Mouse (Mus musculus): Measurements from ENCODE around the gene Klhdc7a. TPM values are rescaled to one million over a fixed set of nuclear protein-coding genes. Genes with fewer than 3 reads are reported as not detected.
"Not testable (repeated sequence)": the region's sequence is repeated elsewhere in the genome, so short reads cannot be mapped to it uniquely, and the experiment has no call there.

Gene Klhdc7a
- polyA plus RNA-seq, 1 experiment from 2014 or later: 4.1 TPM

DNA sequence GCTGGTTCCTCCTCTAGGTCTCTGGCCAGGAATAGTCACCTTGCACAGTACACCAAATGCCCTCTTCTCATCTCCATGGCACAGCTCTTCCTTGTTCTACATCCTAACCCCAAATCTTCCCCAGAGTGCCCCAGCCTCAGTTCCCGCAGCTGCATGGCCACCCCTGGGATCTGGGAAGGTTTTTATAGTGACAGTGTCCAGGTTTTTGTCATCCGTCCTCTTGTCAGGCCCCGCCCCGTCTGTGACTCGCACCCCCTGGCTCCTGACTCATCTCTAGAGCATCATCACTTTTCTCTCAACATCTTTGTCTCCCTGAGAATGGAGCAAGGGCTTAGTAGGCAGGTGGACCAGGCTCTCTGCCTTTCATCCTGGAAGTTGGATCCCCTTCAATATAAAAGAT lies 3.9 kb downstream of the Klhdc7a start:
- Histone ChIP-seq H3K4me1 (ENCODE audit: control insufficient read depth, insufficient read depth, low read length) (peaks cover 13% of the 10 kb centered on the region; the same call in 1 of the 2 replicates), H3K4me2 (replicated peaks; ENCODE audit: low read depth, low read length) (no peak overlapping the region), H3K27me3 (ENCODE audit: control insufficient read depth, insufficient read depth, low read length) (no peaks in the 10 kb centered on the region), H3K27ac (ENCODE audit: low read depth, low read length) (no peak overlapping the region), H3K36me3 (ENCODE audit: control insufficient read depth, insufficient read depth, low read length) (no peaks in the 10 kb centered on the region), H3K4me3 (ENCODE audit: low read length) (no peak overlapping the region), H3K9ac (ENCODE audit: low read depth, low read length) (no peak overlapping the region), H3K9me3 (ENCODE audit: control insufficient read depth, low read length) (no peaks in the 10 kb centered on the region)
- no peak for ATAC-seq (ENCODE audit: low FRiP score, low TSS enrichment)
- 92% methylated on average over 5 of the region's 5 CpGs for WGBS

DNA sequence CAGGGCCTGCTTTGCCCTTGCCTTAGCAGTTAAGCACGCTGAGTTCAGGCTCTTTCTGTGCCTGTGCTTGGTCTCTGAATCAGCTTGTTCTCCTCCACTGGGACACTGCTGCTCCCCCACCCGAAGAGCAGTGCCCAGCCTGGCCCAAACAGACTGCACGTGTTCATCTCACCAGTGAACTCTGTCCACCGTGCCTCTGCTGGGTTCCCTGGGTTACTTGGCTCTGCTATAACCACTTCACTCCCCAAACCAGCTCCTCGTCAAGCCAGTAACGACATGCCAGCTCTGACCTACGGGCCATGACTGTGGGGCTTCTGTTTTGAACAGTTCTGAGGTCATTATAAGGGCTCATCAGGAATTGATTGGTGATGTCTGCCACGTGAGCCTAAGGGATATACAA lies 4.8 kb downstream of the Klhdc7a start:
- Histone ChIP-seq H3K4me2 (replicated peaks; ENCODE audit: low read depth, low read length) (no peak overlapping the region), H3K4me1 (ENCODE audit: control insufficient read depth, insufficient read depth, low read length) (peaks cover 7% of the 10 kb centered on the region; the same call in 1 of the 2 replicates), H3K9me3 (ENCODE audit: control insufficient read depth, low read length) (no peaks in the 10 kb centered on the region), H3K27me3 (ENCODE audit: control insufficient read depth, insufficient read depth, low read length) (no peaks in the 10 kb centered on the region), H3K4me3 (ENCODE audit: low read length) (no peak overlapping the region), H3K9ac (ENCODE audit: low read depth, low read length) (no peak overlapping the region), H3K27ac (ENCODE audit: low read depth, low read length) (no peak overlapping the region), H3K36me3 (ENCODE audit: control insufficient read depth, insufficient read depth, low read length) (no peaks in the 10 kb centered on the region)
- ATAC-seq (ENCODE audit: low FRiP score, low TSS enrichment): no peak
- WGBS: 66% methylated on average over 8 of the region's 8 CpGs

DNA sequence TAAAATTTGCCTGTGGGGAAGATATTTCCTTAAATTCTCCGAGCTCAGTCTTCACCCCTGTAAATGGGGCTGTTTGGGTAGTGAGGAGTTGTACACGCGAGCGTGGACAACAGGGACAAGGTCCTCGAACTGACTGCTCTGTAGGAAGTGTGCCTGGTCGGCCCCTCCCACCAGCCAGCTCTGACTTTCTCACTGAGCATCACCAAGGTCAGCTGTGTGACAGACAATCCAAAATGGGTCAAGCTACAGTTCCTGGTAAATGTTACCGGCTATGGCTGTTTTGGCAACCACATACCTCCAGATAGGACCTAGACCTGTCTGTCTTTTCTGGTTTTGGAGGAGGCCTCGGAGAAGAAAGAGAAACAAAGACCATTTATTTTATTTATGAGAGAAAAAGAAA lies 6.0 kb downstream of the Klhdc7a start:
- Histone ChIP-seq H3K27me3 (ENCODE audit: control insufficient read depth, insufficient read depth, low read length) (no peaks in the 10 kb centered on the region), H3K9ac (ENCODE audit: low read depth, low read length) (no peak overlapping the region), H3K27ac (ENCODE audit: low read depth, low read length) (no peak overlapping the region), H3K36me3 (ENCODE audit: control insufficient read depth, insufficient read depth, low read length) (no peaks in the 10 kb centered on the region), H3K9me3 (ENCODE audit: control insufficient read depth, low read length) (no peaks in the 10 kb centered on the region), H3K4me1 (ENCODE audit: control insufficient read depth, insufficient read depth, low read length) (no peaks in the 10 kb centered on the region), H3K4me3 (ENCODE audit: low read length) (no peak overlapping the region), H3K4me2 (replicated peaks; ENCODE audit: low read depth, low read length) (no peak overlapping the region)
- no peak for ATAC-seq (ENCODE audit: low FRiP score, low TSS enrichment)
- 88% methylated on average over 8 of the region's 8 CpGs for WGBS

DNA sequence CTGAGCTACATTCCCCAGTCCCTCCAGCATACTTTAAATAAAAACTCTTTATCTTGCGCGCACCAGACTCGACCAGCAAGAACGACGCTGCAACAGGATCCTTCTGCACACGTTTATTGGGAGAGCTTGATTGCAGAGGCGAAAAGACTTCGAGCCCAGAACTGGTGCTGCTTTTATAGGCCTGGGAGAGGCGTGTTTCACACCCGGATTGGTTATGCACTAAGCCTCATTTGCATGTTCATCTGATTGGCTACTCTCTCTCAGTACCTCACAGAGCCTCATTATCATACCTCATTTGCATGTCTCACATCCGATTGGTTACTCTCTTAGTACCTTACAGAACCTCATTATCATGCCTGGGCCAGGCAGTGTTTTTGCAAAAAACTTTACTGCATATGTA lies 6.5 kb downstream of the Klhdc7a start:
- H3K36me3 ChIP-seq (ENCODE audit: control insufficient read depth, insufficient read depth, low read length); H3K9me3 ChIP-seq (ENCODE audit: control insufficient read depth, low read length); H3K4me3 ChIP-seq (ENCODE audit: low read length); H3K4me2 ChIP-seq (replicated peaks; ENCODE audit: low read depth, low read length); H3K4me1 ChIP-seq (ENCODE audit: control insufficient read depth, insufficient read depth, low read length); H3K9ac ChIP-seq (ENCODE audit: low read depth, low read length); H3K27ac ChIP-seq (ENCODE audit: low read depth, low read length); ATAC-seq (ENCODE audit: low FRiP score, low TSS enrichment); H3K27me3 ChIP-seq (ENCODE audit: control insufficient read depth, insufficient read depth, low read length): not testable (repeated sequence)
- WGBS: 94% methylated on average over 11 of the region's 11 CpGs

DNA sequence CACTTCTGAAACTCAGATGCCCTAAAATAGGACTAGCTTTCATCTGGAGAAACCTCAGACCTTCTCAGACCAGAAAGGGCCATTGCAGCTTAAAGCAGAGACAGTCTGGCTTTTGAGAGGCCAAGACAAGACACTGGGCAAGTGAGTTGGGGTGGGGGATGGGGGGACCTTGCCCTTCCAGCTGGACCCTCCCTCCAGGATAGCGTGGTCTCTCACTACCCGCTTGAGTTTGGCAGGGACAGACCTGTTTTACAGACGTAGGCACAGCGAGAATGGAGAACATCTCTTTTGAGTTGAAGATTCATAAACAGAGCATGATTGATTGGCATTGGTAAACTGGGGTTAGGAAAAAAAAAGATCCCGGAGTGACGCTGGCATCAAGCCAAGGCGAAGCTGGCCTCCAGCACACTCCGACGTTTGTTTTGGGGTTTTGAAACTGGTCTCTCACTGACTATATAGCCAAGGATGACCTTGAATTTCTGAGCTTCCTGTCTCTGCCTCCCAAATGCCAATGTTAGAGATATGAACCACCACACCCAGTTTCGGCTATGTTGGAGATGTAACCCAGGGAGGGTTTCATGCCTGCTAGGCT lies 7.0 kb downstream of the Klhdc7a start:
- Histone ChIP-seq H3K27me3 (ENCODE audit: control insufficient read depth, insufficient read depth, low read length) (no peaks in the 10 kb centered on the region), H3K9me3 (ENCODE audit: control insufficient read depth, low read length) (no peaks in the 10 kb centered on the region), H3K36me3 (ENCODE audit: control insufficient read depth, insufficient read depth, low read length) (no peaks in the 10 kb centered on the region), H3K27ac (ENCODE audit: low read depth, low read length) (no peak overlapping the region), H3K4me3 (ENCODE audit: low read length) (no peak overlapping the region), H3K4me1 (ENCODE audit: control insufficient read depth, insufficient read depth, low read length) (no peaks in the 10 kb centered on the region), H3K9ac (ENCODE audit: low read depth, low read length) (no peak overlapping the region), H3K4me2 (replicated peaks; ENCODE audit: low read depth, low read length) (no peak overlapping the region)
- 93% methylated on average over 10 of the region's 10 CpGs for WGBS
- no peak for ATAC-seq (ENCODE audit: low FRiP score, low TSS enrichment)

DNA sequence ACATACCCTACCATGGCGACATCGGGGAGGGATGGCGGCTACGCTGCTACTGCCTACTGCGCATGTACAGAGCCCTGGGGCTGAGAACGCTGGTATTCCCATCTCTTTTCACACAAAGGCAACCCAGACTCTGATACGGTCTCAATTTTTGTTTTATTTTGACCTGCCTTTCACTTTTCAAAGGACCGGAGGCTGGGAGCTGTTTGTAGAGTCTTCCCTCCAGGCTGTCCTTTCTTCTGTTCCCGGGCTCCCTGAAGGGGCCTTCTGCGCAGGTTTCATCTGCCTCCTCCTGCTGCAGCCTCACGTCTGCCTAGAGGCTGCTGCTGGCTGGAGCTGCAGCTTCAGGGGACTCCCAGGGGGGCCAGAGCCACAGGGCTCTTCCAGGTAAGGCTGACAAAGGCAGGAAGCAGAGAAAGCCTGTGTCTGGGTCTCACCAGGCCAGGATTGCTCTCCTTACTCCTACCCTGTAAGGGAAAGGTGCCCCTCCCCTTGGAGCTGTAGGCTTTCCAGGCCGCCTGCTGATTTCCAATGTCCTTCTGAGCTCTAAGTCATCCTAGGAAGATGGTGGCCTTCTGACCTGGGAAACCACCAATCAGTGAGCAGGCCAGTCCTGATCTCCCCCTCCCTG lies 7.6 kb downstream of the Klhdc7a start:
- Histone ChIP-seq H3K4me1 (ENCODE audit: control insufficient read depth, insufficient read depth, low read length) (no peaks in the 10 kb centered on the region), H3K9me3 (ENCODE audit: control insufficient read depth, low read length) (no peaks in the 10 kb centered on the region), H3K27me3 (ENCODE audit: control insufficient read depth, insufficient read depth, low read length) (no peaks in the 10 kb centered on the region), H3K36me3 (ENCODE audit: control insufficient read depth, insufficient read depth, low read length) (no peaks in the 10 kb centered on the region), H3K4me3 (ENCODE audit: low read length) (no peak overlapping the region), H3K27ac (ENCODE audit: low read depth, low read length) (no peak overlapping the region), H3K4me2 (replicated peaks; ENCODE audit: low read depth, low read length) (no peak overlapping the region), H3K9ac (ENCODE audit: low read depth, low read length) (no peak overlapping the region)
- 84% methylated on average over 12 of the region's 12 CpGs for WGBS
- ATAC-seq (ENCODE audit: low FRiP score, low TSS enrichment): no peak

DNA sequence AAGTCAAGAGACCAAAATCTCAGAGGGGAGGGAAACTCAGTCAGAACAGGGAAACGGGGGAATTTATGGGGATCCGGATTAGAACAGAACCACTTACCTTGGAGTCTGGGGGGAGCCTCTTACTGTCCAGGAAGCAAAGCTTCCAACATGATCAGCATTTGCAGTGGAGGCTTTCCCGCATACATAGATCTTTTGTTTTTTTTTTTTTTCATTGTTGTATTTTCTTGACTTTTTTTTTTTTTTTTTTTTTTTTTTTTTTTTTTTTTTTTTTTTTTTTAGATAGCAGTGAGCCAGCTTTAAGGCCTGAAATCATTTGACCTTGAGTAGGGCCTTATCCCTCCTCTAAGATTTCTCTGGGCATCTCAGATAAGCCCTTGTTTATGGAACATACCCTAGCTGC lies 8.6 kb downstream of the Klhdc7a start:
- no peak overlapping the region for H3K4me3 ChIP-seq (ENCODE audit: low read length)
- WGBS: 84% methylated on average over 3 of the region's 3 CpGs
- no peak overlapping the region for H3K9ac ChIP-seq (ENCODE audit: low read depth, low read length)
- H3K9me3 ChIP-seq (ENCODE audit: control insufficient read depth, low read length): no peaks in the 10 kb centered on the region
- H3K27ac ChIP-seq (ENCODE audit: low read depth, low read length): no peak overlapping the region
- H3K4me1 ChIP-seq (ENCODE audit: control insufficient read depth, insufficient read depth, low read length): no peaks in the 10 kb centered on the region
- H3K4me2 ChIP-seq (replicated peaks; ENCODE audit: low read depth, low read length): no peak overlapping the region
- H3K27me3 ChIP-seq (ENCODE audit: control insufficient read depth, insufficient read depth, low read length): no peaks in the 10 kb centered on the region
- ATAC-seq (ENCODE audit: low FRiP score, low TSS enrichment): no peak
- H3K36me3 ChIP-seq (ENCODE audit: control insufficient read depth, insufficient read depth, low read length): no peaks in the 10 kb centered on the region

DNA sequence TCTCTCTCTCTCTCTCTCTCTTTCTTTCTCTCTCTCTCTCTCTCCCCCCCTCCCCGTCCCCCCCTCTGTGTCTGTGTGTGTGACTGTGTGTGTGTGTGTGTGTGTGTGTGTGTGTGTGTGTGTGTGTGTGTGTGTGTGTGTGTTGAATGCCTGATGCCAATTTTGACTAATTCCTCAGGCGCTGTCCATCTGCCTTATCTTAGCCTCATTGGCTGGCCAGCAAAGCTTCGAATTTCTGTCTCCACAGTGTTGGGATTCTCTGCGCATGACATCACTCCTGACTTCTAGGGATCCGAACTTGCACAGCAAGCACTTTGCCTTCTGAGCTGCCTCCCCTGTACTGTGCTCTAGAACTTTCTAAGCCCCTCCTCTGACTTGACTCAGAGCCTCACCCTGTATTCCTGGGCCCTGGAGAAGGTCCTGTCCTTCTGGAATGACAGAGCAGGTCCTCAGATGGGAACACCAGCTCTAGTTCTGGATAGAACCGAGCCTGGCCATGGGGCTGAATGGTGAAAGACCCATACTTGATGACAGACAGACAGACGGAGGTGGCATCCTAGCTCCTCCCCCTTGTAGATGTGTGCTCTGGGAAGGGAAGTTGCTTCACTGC lies 16.8 kb downstream of the Klhdc7a start:
- H3K4me2 ChIP-seq (replicated peaks; ENCODE audit: low read depth, low read length): no peak overlapping the region

DNA sequence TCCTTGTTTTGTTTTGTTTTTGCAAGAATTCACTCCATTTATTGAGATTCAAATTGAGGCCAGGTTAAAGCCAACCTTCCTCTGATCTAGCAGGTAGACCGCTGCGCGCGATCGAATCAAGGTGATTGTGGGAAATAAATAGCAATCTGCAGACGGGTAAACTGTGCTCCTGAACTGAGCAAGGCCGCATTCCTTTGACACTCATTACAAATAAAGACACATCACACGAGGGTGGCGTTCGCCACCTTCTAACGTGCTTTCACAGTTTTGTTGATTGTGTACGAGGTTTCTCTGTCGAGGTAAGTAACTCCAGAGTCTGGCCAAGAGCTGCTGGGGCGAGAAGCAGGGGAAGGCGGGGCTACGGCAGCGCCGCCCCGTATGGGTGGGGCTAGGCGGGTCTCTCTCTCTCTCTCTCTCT lies 17.4 kb downstream of the Klhdc7a start:
- Histone ChIP-seq H3K9me3 (ENCODE audit: control insufficient read depth, low read length) (no peaks in the 10 kb centered on the region), H3K4me2 (replicated peaks; ENCODE audit: low read depth, low read length) (peak overlapping the region; percentile 47), H3K36me3 (ENCODE audit: control insufficient read depth, insufficient read depth, low read length) (no peaks in the 10 kb centered on the region), H3K27me3 (ENCODE audit: control insufficient read depth, insufficient read depth, low read length) (no peaks in the 10 kb centered on the region), H3K4me3 (ENCODE audit: low read length) (peak overlapping the region; percentile 21), H3K9ac (ENCODE audit: low read depth, low read length) (0 out of 2 replicates have a peak overlapping the region, but pooled peaks have one; percentile 18), H3K4me1 (ENCODE audit: control insufficient read depth, insufficient read depth, low read length) (no peaks in the 10 kb centered on the region), H3K27ac (ENCODE audit: low read depth, low read length) (no peak overlapping the region)
- no peak for ATAC-seq (ENCODE audit: low FRiP score, low TSS enrichment)
- WGBS: under 1% methylated on average over 20 of the region's 20 CpGs

More for the DNA sequence above, 16.8 kb downstream of the Klhdc7a start:
- Histone ChIP-seq H3K9me3 (ENCODE audit: control insufficient read depth, low read length) (no peaks in the 10 kb centered on the region), H3K9ac (ENCODE audit: low read depth, low read length) (no peak overlapping the region), H3K27ac (ENCODE audit: low read depth, low read length) (no peak overlapping the region), H3K4me1 (ENCODE audit: control insufficient read depth, insufficient read depth, low read length) (no peaks in the 10 kb centered on the region), H3K36me3 (ENCODE audit: control insufficient read depth, insufficient read depth, low read length) (no peaks in the 10 kb centered on the region), H3K4me3 (ENCODE audit: low read length) (no peak overlapping the region), H3K27me3 (ENCODE audit: control insufficient read depth, insufficient read depth, low read length) (no peaks in the 10 kb centered on the region)
- WGBS: 56% methylated on average over 6 of the region's 7 CpGs
- ATAC-seq (ENCODE audit: low FRiP score, low TSS enrichment): no peak
